Mouse (Mus musculus): Measurements from ENCODE around the gene Phtf1. TPM values are rescaled to one million over a fixed set of nuclear protein-coding genes. Genes with fewer than 3 reads are reported as not detected.

The Phtf1 gene
- polyA plus RNA-seq, 3 experiments from 2014 or later: 10.1 to 13.8 (median 11.9) TPM

- ATAC-seq: no peak
Observed at GRCm38 (mm10) chr3:104026938-104027337, 59.0 kb downstream of the Phtf1 start.

GRCm38 (mm10) chr3:104032086-104032485 is 64.2 kb downstream of the Phtf1 start:
- ATAC-seq: no peak

DNA sequence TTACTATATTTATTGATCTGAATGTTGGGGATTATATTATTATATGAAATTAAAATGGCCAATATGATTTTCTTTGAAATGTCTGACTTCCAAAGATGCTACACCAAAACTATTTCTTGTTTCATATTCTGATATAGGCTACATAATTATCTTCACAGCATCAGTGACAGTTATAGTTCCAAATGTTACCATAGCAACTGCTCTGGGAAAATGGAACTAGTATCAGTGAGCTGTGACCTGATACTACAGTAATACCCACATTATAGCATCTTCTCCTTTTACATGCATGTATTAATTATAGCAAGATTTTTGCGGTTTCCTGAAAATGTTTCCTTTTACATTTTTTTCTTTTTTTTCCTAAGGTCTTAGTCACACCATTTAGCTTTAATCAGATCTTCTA is 64.8 kb downstream of the Phtf1 start:
- ATAC-seq: no peak

DNA sequence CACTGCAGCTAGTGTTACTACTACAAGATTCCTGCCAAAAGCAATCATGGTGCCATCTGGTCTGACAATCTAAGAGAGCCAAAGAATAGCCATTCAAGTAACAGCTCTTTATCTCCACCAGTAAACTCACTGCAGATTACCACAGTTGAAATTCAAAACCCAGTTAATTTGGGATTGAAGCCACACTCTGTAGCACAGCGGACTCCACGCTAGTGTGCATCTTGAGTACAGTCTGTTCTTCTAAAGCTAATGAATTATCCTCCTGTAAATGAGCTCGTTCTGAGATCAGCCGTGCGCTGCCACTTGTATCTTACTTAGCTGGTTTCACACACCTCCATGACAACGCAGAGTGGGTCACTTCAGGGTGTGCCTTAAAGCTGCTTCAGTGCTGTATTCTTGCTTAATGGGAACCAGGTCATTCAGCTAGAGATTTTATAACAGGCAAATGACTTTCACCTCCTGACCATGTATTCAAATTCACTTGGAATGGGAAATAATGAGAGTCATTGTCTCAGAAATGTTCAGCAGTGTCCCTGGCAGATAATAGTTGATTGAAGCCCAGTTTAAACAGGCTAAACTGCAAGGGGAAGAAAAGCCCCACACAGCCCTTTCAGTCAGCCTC is 91.2 kb downstream of the Phtf1 start:
- ATAC-seq: no peak

DNA sequence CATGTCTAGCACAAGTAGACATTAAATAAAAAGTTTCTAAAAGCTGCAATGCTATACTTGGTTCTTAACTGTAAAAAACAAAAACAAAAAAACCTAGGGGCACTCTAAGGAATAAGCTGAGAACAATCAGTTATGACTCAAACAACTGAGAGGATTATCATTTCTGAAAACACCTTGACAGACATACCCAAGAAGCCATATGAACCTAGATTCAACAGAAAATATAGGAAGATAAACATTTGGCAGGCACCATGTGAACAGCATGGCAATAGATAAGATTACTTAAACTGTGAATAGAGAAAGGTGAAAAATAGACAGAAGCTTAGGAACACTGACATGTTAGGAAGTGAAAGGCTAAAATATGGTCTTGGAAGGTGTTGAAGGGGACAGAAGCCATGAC is 101.5 kb downstream of the Phtf1 start:
- no peak for ATAC-seq

Other genes starting within 250 kb of the Phtf1 start
- gene Olfml3, start 230.1 kb upstream of the Phtf1 start, polyA plus RNA-seq (2017; shearing (Covaris generic)): under 1 TPM; 0.20 to 0.93 (median 0.50) TPM
- gene Gm10964, start 228.7 kb upstream of the Phtf1 start, polyA plus RNA-seq (2017; shearing (Covaris generic)): not detected
- gene Hipk1, start 176.5 kb upstream of the Phtf1 start, polyA plus RNA-seq (2017; shearing (Covaris generic)): 10 to 100 TPM; 28.8 to 71.0 (median 34.9) TPM
- 10 to 100 TPM; 16.5 to 23.8 (median 17.7) TPM for gene Dclre1b, start 158.7 kb upstream of the Phtf1 start, polyA plus RNA-seq (2017; shearing (Covaris generic))
- gene Ap4b1, start 158.6 kb upstream of the Phtf1 start, polyA plus RNA-seq (2017; shearing (Covaris generic)): 10 to 100 TPM; 16.5 to 21.5 (median 16.7) TPM
- under 1 TPM in 2 of 3 experiments, not detected in 1; 0.13 to 0.78 TPM for gene Gm43064, start 158.5 kb upstream of the Phtf1 start, polyA plus RNA-seq (2017; shearing (Covaris generic))
- gene Bcl2l15, start 135.5 kb upstream of the Phtf1 start, polyA plus RNA-seq (2017; shearing (Covaris generic)): 1 to 10 TPM in 2 of 3 experiments, under 1 TPM in 1; 0.93 to 9.9 (median 6.3) TPM
- gene Ptpn22, start 108.3 kb upstream of the Phtf1 start, polyA plus RNA-seq (2017; shearing (Covaris generic)): 100 to 1,000 TPM; 410 to 567 (median 415) TPM
- 10 to 100 TPM; 10.5 to 11.8 (median 11.2) TPM for gene Rsbn1, start 54.0 kb upstream of the Phtf1 start, polyA plus RNA-seq (2017; shearing (Covaris generic))